Mouse (Mus musculus) testis, postnatal 14 days (tissue): ENCODE measurements around the gene Gbe1.

Source experiments
- DNase-seq: peaks from one replicate; pipeline ENCODE4 v3.0.0; 2021; ENCODE audit warnings: low spot score

The Gbe1 gene

GRCm38 (mm10) chr16:70313886-70314577, at the start of gene Gbe1:
Gene Gbe1, plus strand, starts transcription at chr16:70313949.
- peak; percentile 92 for DNase-seq

GRCm38 (mm10) chr16:70310691-70311090, 3.1 kb upstream of the Gbe1 start:
- DNase-seq, result no peak

- DNase-seq, result no peak
Measured at GRCm38 (mm10) chr16:70313496-70313885, 258 bp upstream of the Gbe1 start.

GRCm38 (mm10) chr16:70314578-70314930, 805 bp downstream of the Gbe1 start:
- DNase-seq, result no peak

GRCm38 (mm10) chr16:70315261-70315660, 1.5 kb downstream of the Gbe1 start:
- DNase-seq, result no peak

- no peak for DNase-seq
Measured at GRCm38 (mm10) chr16:70315862-70316390, 2.2 kb downstream of the Gbe1 start.

GRCm38 (mm10) chr16:70319388-70319787, 5.6 kb downstream of the Gbe1 start:
- no peak for DNase-seq

- DNase-seq, result no peak
Measured at GRCm38 (mm10) chr16:70320612-70321280, 7.0 kb downstream of the Gbe1 start.

GRCm38 (mm10) chr16:70326339-70326948, 12.7 kb downstream of the Gbe1 start:
- no peak for DNase-seq

GRCm38 (mm10) chr16:70328566-70328965, 14.8 kb downstream of the Gbe1 start:
- no peak for DNase-seq

GRCm38 (mm10) chr16:70329036-70329435, 15.3 kb downstream of the Gbe1 start:
- no peak for DNase-seq

- DNase-seq, result no peak
Measured at GRCm38 (mm10) chr16:70329471-70329870, 15.7 kb downstream of the Gbe1 start.

- DNase-seq, result no peak
Measured at GRCm38 (mm10) chr16:70330007-70330406, 16.3 kb downstream of the Gbe1 start.

GRCm38 (mm10) chr16:70330626-70331275, 17.0 kb downstream of the Gbe1 start:
- no peak for DNase-seq

GRCm38 (mm10) chr16:70334812-70335211, 21.1 kb downstream of the Gbe1 start:
- DNase-seq, result no peak

- DNase-seq, result no peak
Measured at GRCm38 (mm10) chr16:70335472-70335871, 21.7 kb downstream of the Gbe1 start.

GRCm38 (mm10) chr16:70337661-70338060, 23.9 kb downstream of the Gbe1 start:
- no peak for DNase-seq

GRCm38 (mm10) chr16:70344496-70344895, 30.7 kb downstream of the Gbe1 start:
- DNase-seq, result no peak

GRCm38 (mm10) chr16:70345607-70346006, 31.9 kb downstream of the Gbe1 start:
- peak; percentile 56 for DNase-seq

GRCm38 (mm10) chr16:70350011-70350410, 36.3 kb downstream of the Gbe1 start:
- no peak for DNase-seq

- no peak for DNase-seq
Measured at GRCm38 (mm10) chr16:70351641-70352280, 38.0 kb downstream of the Gbe1 start.

- DNase-seq, result no peak
Measured at GRCm38 (mm10) chr16:70352571-70352970, 38.8 kb downstream of the Gbe1 start.
